Mouse (Mus musculus) cortical plate, adult 2 months (tissue): Measurements from ENCODE around the gene Keg1.

Experiments used
- CTCF ChIP-seq: fragments of 200-500 bp; IDR thresholded peaks from 2 replicates; pipeline ENCODE4 v1.5.1; 2011; ENCODE audit warnings: mild to moderate bottlenecking, control low read depth, low read length; ENCODE audit not compliant: insufficient read depth; ENCODE audit errors: extremely low read depth
- POLR2A ChIP-seq: fragments of 200-500 bp; IDR thresholded peaks from 2 replicates; pipeline ENCODE4 v1.6.1; 2011; ENCODE audit warnings: mild to moderate bottlenecking, low read length, control low read depth; ENCODE audit not compliant: insufficient read depth; ENCODE audit errors: extremely low read depth

GRCm38 (mm10) chr19:12756286-12756685 lies 60.7 kb downstream of the Keg1 start:
- TF ChIP-seq CTCF (no peak), POLR2A (no peak)
